Mouse (Mus musculus): Measurements from ENCODE around the gene Dhps. TPM values are rescaled to one million over a fixed set of nuclear protein-coding genes. Genes with fewer than 3 reads are reported as not detected.

The Dhps gene
- polyA plus RNA-seq, 2 experiments = 44.9 to 47.7 TPM

DNA sequence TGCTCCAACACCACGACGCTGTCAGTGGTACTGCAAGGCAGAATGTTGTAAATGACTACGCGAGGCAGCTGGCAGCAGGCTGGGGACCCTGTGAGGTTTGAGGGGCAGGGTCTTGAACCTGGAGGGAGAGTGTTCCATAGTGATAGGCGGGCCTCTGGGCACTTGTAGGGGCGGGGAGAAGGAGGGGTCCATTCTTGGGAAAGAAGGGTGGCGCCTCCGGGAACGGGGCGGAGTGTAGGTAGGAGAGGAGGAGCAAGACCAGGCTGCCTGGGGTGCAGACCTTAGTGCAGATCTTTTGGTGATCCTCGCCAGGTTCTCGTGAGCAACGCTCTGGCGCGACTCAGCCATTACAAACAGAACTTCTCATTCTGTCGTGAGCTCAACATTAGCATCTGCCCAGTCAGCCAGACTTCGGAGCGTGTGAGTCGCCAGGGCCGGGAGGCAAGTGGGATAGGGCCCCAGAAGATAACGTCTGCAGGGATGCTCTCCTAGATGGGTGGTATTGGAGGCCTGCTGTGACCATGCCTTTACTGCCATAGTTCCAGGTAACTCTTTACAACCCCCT is 20.1 kb downstream of the Dhps start:
- H3K4me1 ChIP-seq (ENCODE audit: control insufficient read depth, insufficient read depth, low read length) = no peaks in the 10 kb centered on the region
- no peaks in the 10 kb centered on the region for H3K27me3 ChIP-seq (ENCODE audit: control insufficient read depth, insufficient read depth, low read length)
- H3K9ac ChIP-seq (ENCODE audit: low read depth, low read length, severe bottlenecking) = no peak overlapping the region
- TF ChIP-seq POLR2A (IDR thresholded peaks at IDR 0.05; ENCODE audit: borderline replicate concordance, extremely low read depth, insufficient read depth, insufficient read length) = no peak
- 28% methylated on average over 21 of the region's 21 CpGs for WGBS
- H3K27ac ChIP-seq (replicated peaks; ENCODE audit: low read depth, low read length) = no peak overlapping the region
- ATAC-seq (ENCODE audit: low FRiP score, low read depth) (no peak), DNase-seq (ENCODE audit: low spot score) (no peak)
- no peak overlapping the region for H3K4me3 ChIP-seq (replicated peaks; ENCODE audit: low read length)
- H3K4me2 ChIP-seq (replicated peaks; ENCODE audit: low read depth, low read length, severe bottlenecking) = no peak overlapping the region
- peaks cover 54% of the 10 kb centered on the region for H3K36me3 ChIP-seq (ENCODE audit: control insufficient read depth, insufficient read depth, low read length)
- no peaks in the 10 kb centered on the region for H3K9me3 ChIP-seq (ENCODE audit: control insufficient read depth, low read length)

DNA sequence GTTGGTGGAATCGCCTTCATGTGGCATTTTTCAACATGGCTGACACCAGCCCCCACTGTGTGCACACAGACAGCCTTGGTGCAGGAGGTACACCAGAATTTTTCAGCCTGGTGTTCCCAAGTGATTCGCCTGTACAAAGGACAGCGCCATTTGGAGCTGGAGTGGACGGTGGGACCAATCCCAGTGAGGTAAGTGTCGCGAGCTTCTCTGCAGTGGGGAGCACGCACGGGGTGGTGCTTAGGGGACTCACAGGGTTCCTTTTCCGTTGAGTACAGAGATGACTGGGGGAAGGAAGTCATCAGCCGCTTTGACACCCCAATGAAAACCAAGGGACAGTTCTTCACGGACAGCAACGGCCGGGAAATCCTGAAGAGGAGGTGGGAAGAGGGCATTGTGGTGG is 23.5 kb downstream of the Dhps start:
- ATAC-seq (ENCODE audit: low FRiP score, low read depth) = no peak
- 90% methylated on average over 13 of the region's 13 CpGs for WGBS
- peaks cover 51% of the 10 kb centered on the region for H3K36me3 ChIP-seq (ENCODE audit: control insufficient read depth, insufficient read depth, low read length)

DNA sequence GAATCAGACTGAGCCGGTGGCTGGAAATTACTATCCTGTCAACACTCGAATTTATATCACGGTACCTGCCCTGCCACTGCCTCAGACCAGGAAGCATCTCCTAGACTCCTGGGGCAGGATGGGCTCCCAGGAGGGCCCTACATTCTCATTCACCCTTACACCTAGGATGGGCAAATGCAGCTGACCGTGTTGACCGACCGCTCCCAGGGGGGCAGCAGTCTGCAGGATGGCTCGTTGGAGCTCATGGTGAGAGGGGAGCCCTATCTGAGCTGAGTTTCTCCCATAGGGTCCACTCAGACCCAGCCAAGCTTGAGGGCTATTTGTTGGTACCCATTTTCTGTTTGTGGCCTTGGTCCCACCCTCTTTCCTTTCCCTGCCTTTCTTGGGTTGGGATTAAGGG is 24.0 kb downstream of the Dhps start:
- Histone ChIP-seq H3K4me2 (replicated peaks; ENCODE audit: low read depth, low read length, severe bottlenecking) (no peak overlapping the region), H3K9me3 (ENCODE audit: control insufficient read depth, low read length) (no peaks in the 10 kb centered on the region), H3K4me1 (ENCODE audit: control insufficient read depth, insufficient read depth, low read length) (no peaks in the 10 kb centered on the region), H3K27ac (replicated peaks; ENCODE audit: low read depth, low read length) (no peak overlapping the region), H3K36me3 (ENCODE audit: control insufficient read depth, insufficient read depth, low read length) (peaks cover 51% of the 10 kb centered on the region), H3K27me3 (ENCODE audit: control insufficient read depth, insufficient read depth, low read length) (no peaks in the 10 kb centered on the region), H3K9ac (ENCODE audit: low read depth, low read length, severe bottlenecking) (no peak overlapping the region), H3K4me3 (replicated peaks; ENCODE audit: low read length) (no peak overlapping the region)
- TF ChIP-seq POLR2A (IDR thresholded peaks at IDR 0.05; ENCODE audit: borderline replicate concordance, extremely low read depth, insufficient read depth, insufficient read length) = no peak
- no peak for ATAC-seq (ENCODE audit: low FRiP score, low read depth)
- WGBS = 93% methylated on average over 7 of the region's 7 CpGs
- no peak for DNase-seq (ENCODE audit: low spot score)

More for the DNA sequence above, 23.5 kb downstream of the Dhps start:
- Histone ChIP-seq H3K9ac (ENCODE audit: low read depth, low read length, severe bottlenecking) (no peak overlapping the region), H3K27me3 (ENCODE audit: control insufficient read depth, insufficient read depth, low read length) (no peaks in the 10 kb centered on the region), H3K4me3 (replicated peaks; ENCODE audit: low read length) (no peak overlapping the region), H3K4me2 (replicated peaks; ENCODE audit: low read depth, low read length, severe bottlenecking) (no peak overlapping the region), H3K9me3 (ENCODE audit: control insufficient read depth, low read length) (no peaks in the 10 kb centered on the region), H3K4me1 (ENCODE audit: control insufficient read depth, insufficient read depth, low read length) (no peaks in the 10 kb centered on the region), H3K27ac (replicated peaks; ENCODE audit: low read depth, low read length) (no peak overlapping the region)
- TF ChIP-seq POLR2A (IDR thresholded peaks at IDR 0.05; ENCODE audit: borderline replicate concordance, extremely low read depth, insufficient read depth, insufficient read length) = no peak
- DNase-seq (ENCODE audit: low spot score) = no peak

DNA sequence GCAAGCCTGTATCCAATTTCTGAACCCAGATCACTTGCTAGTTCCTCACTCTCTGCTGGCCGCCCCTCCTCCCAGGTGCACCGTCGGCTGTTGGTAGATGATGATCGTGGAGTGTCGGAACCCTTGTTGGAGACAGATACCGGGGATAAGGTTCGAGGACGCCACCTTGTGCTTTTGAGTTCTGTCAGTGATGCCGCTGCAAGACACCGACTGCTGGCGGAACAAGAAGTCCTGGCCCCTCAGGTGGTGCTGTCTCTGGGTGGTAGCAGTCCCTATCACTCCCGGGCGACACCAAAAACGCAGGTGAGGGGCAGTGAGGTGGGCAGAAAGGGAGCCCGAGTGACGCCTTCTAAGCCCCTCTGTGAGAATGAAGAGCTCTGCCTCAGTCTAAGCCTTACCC is 24.6 kb downstream of the Dhps start:
- no peak overlapping the region for H3K4me2 ChIP-seq (replicated peaks; ENCODE audit: low read depth, low read length, severe bottlenecking)
- peaks cover 51% of the 10 kb centered on the region for H3K36me3 ChIP-seq (ENCODE audit: control insufficient read depth, insufficient read depth, low read length)
- H3K9me3 ChIP-seq (ENCODE audit: control insufficient read depth, low read length) = no peaks in the 10 kb centered on the region
- no peaks in the 10 kb centered on the region for H3K27me3 ChIP-seq (ENCODE audit: control insufficient read depth, insufficient read depth, low read length)
- no peak for ATAC-seq (ENCODE audit: low FRiP score, low read depth)
- no peak for DNase-seq (ENCODE audit: low spot score)
- H3K9ac ChIP-seq (ENCODE audit: low read depth, low read length, severe bottlenecking) = no peak overlapping the region
- H3K27ac ChIP-seq (replicated peaks; ENCODE audit: low read depth, low read length) = no peak overlapping the region
- H3K4me1 ChIP-seq (ENCODE audit: control insufficient read depth, insufficient read depth, low read length) = no peaks in the 10 kb centered on the region
- no peak for TF ChIP-seq POLR2A (IDR thresholded peaks at IDR 0.05; ENCODE audit: borderline replicate concordance, extremely low read depth, insufficient read depth, insufficient read length)
- no peak overlapping the region for H3K4me3 ChIP-seq (replicated peaks; ENCODE audit: low read length)
- 93% methylated on average over 16 of the region's 16 CpGs for WGBS

DNA sequence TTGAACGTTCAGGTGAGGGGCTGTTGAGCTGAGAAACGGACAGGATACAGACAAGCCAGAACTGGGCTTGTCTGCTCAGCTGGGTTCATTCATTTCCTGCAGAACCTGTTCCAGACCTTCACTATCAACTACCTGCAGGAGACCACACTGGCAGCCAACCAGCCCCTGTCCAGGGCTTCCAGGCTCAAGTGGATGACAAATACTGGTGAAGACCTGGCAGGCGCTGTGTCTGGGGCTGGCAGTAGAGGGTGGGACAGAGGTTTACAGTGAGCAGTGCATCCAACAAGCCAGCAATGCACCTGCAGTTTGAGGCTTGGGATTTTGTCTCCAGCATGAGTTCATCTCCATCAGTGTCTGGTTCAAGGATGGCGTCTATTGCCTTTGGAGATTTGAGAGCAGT is 25.3 kb downstream of the Dhps start:
- 93% methylated on average over 4 of the region's 4 CpGs for WGBS
- peaks cover 51% of the 10 kb centered on the region for H3K36me3 ChIP-seq (ENCODE audit: control insufficient read depth, insufficient read depth, low read length)
- TF ChIP-seq POLR2A (IDR thresholded peaks at IDR 0.05; ENCODE audit: borderline replicate concordance, extremely low read depth, insufficient read depth, insufficient read length) = no peak

More for the DNA sequence above, 25.3 kb downstream of the Dhps start:
- Histone ChIP-seq H3K4me2 (replicated peaks; ENCODE audit: low read depth, low read length, severe bottlenecking) (no peak overlapping the region), H3K9me3 (ENCODE audit: control insufficient read depth, low read length) (no peaks in the 10 kb centered on the region), H3K27me3 (ENCODE audit: control insufficient read depth, insufficient read depth, low read length) (no peaks in the 10 kb centered on the region), H3K4me3 (replicated peaks; ENCODE audit: low read length) (no peak overlapping the region), H3K9ac (ENCODE audit: low read depth, low read length, severe bottlenecking) (no peak overlapping the region), H3K4me1 (ENCODE audit: control insufficient read depth, insufficient read depth, low read length) (no peaks in the 10 kb centered on the region), H3K27ac (replicated peaks; ENCODE audit: low read depth, low read length) (no peak overlapping the region)
- DNase-seq (ENCODE audit: low spot score) (no peak), ATAC-seq (ENCODE audit: low FRiP score, low read depth) (no peak)
